Mouse (Mus musculus) cortical plate, adult 2 months (tissue): Measurements from ENCODE around the gene Rasl2-9.

ENCODE experiments used
- CTCF ChIP-seq: fragments of 200-500 bp; IDR thresholded peaks from 2 replicates; pipeline ENCODE4 v1.5.1; 2011; ENCODE audit warnings: mild to moderate bottlenecking, control low read depth, low read length; ENCODE audit not compliant: insufficient read depth; ENCODE audit errors: extremely low read depth
- POLR2A ChIP-seq: fragments of 200-500 bp; IDR thresholded peaks from 2 replicates; pipeline ENCODE4 v1.6.1; 2011; ENCODE audit warnings: mild to moderate bottlenecking, low read length, control low read depth; ENCODE audit not compliant: insufficient read depth; ENCODE audit errors: extremely low read depth

DNA sequence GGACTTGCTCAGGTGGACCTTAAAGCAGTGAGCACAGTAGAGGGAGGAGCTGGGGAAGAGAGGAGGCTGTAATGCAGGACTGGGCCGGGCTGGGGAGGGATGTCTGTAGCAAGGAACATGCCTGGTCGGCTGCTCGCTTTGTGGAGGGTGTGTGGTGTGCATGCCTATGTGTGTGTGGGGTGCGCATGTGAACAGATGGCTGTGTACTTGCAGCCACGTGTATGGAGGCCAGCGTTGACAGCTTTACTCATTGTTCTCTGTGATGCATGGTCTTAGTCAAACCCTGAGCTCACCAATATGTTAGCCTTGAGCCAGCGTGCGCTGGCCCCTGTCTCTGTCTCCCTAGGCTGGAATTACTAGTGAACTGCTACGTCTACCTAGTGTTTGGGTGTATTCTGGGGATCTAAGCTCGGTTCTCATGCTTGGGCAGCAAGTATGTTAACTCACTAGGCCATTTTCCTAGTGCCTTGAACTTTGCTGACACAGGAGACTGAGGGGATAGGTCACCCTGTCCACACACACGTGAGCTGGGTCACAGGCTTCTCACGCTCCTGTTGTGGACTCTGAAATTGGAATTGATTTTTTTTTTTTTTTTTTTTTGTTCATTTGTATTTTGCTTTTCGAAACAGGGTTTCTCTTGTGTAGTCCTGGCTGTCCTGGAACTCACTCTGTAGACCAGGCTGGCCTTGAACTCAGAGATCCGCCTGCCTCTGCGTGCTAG is 34.6 kb downstream of the Rasl2-9 start:
- TF ChIP-seq CTCF, result no peak
- no peak for TF ChIP-seq POLR2A
